Mouse (Mus musculus) Patski (cell line): ENCODE results near the gene Abcg2. TPM values are rescaled to one million over a fixed set of nuclear protein-coding genes. Genes with fewer than 3 reads are reported as not detected.
A peak's percentile ranks its signal among the peaks of the same experiment; 100 is the strongest.

ENCODE experiments used
- ATAC-seq: fragments of 100-300 bp; one replicate; pipeline ENCODE4 v1.8.0; 2021
- CTCF ChIA-PET: fragments of 350-600 bp; sonication (Branson Sonifier 250); formaldehyde crosslinking; loops from one replicate; lab custom pipeline; 2022; ENCODE audit warnings: inconsistent platforms; lab: Charles Lee
- POLR2A ChIA-PET: fragments of 350-600 bp; sonication (Branson Sonifier 250); formaldehyde crosslinking; loops from one replicate; lab custom pipeline; 2022; ENCODE audit warnings: antibody characterized with exemption, inconsistent platforms; lab: Charles Lee
- DNase-seq: peaks from one replicate; pipeline ENCODE4 v3.0.0-alpha.2; 2011; ENCODE audit warnings: low read depth, low spot score
- H3K27me3 ChIP-seq: fragments of 371-371 bp; one replicate; pipeline ENCODE4 v1.5.1; 2021
- CTCF ChIP-seq: fragments of 100-300 bp; IDR thresholded peaks from one replicate; pipeline ENCODE4 v1.5.1; 2021
- in situ Hi-C: fragments of 300-500 bp; cut with MboI; formaldehyde crosslinking; loops from 3 replicates; pipeline ENCODE4 v1.11.1; 2018; ENCODE audit warnings: low pct_unique_long_range_greater_than_20kb, mixed read lengths
- polyA plus RNA-seq: library from polyadenylated mRNA; unstranded; gene quantifications from one replicate; pipeline ENCODE4 v1.2.3, GENCODE M21; 2021

Abcg2 gene
- polyA plus RNA-seq, 1 experiment from 2014 or later: 4.0 TPM

DNA sequence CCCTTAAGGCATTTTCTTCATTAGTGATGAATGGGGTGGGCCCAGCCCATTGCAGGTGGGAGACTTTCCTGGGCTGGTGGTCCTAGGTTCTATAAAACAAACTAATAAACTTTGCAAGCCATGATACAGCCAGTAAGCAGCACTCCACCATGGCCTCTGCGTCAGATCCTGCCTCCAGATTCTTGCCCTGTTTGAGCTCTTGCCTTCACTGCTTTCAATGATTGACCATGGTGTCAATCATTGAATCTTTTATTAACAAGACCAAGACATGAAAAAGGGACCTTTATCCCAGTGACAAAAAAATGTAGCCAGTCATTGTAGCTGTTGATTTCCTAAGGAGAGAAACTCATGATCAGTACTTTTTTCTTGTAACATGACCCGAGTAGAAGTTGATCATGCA, 55.1 kb downstream of the Abcg2 start:
- ChIA-PET CTCF (no interaction called here), POLR2A (no interaction called here)
- ATAC-seq: no peak
- TF ChIP-seq CTCF: no peak
- no peak for DNase-seq
- in situ Hi-C loops: no loop called here
- H3K27me3 ChIP-seq: no peaks in the 10 kb centered on the region

DNA sequence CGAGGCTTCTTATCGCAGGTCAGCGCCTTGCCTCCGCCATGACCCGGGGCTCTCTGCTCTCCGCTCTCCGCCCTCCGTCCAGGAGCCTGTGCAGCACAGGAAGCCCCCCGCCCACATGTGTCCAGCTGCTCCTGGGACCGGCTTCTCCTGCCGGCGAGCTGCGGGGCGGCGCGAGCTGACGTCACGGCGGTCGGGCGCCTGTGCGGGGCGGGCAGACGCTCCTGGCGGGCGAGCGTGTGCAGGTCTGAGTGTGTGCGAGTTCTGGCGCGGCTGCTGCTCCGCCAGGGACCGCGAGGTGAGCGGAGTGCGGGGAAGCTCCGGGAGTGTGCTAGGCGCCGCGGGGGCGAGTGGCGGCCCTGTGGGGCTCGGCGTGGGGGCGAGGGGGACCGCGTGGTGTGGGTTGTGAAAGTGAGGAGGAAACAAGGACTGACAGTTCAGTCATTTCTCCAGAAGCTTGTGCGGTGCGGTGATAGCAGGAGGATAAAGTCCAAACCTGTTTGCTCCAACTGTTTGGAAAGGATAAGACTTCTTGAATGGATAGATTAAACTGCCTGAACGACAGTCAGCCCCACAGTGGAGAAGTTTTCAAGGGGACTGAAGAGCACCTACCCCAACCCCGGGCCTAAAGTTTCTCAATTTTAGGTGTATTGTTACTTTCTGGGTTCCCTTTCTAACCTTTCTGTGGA, 56.2 kb downstream of the Abcg2 start:
- no peaks in the 10 kb centered on the region for H3K27me3 ChIP-seq
- in situ Hi-C loops: no loop called here
- ATAC-seq (peak; percentile 83), DNase-seq (no peak)
- TF ChIP-seq CTCF: no peak
- POLR2A ChIA-PET: no interaction called here
- CTCF ChIA-PET: interaction anchor here (1.8 kb wide), 1 partner anchor 9 kb away, joined by 4 read pairs; no protein-coding TSS in a partner anchor

DNA sequence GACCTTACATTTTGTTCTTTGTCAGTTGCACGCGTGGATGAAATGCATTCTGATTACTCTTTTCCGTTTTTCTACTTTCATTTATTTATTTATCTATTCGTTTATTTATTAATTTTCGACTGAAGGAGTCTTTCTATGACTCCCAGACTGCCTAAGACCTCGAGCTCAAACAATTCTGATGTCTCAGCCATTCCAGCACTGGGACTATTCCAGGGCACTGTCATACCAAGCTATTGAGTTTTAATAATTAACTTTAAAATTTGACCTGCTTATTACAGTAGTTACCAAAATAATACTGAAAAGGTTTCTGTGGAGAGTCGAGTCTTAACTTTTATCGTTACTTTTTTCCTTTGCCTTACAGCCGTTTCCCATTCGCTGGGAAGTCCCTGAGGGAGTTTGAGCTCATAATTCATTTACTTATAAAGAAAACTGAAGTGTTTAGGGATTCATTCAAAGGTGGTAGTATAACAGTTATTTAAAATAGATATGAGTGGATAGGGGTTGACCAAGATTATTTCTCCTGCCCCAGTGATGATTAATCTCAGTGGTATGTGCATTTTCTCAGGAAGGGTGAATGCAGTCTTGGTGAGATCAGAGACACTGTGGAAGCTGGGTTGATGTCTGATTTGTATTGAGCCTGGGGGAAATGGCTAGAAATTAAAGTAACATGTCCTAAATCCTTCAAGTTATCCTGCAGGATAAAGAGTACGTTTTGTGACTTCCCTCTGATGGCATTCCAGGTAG, 56.9 kb downstream of the Abcg2 start:
- DNase-seq: peak; percentile 6
- in situ Hi-C loops: no loop called here
- ATAC-seq: peak; percentile 75
- POLR2A ChIA-PET: no interaction called here
- CTCF ChIA-PET: interaction anchor here (1.2 to 1.8 kb wide), 2 partner anchors 9 to 10 kb away, joined by 3 to 4 read pairs; no protein-coding TSS in a partner anchor
- H3K27me3 ChIP-seq: no peaks in the 10 kb centered on the region
- TF ChIP-seq CTCF: no peak

DNA sequence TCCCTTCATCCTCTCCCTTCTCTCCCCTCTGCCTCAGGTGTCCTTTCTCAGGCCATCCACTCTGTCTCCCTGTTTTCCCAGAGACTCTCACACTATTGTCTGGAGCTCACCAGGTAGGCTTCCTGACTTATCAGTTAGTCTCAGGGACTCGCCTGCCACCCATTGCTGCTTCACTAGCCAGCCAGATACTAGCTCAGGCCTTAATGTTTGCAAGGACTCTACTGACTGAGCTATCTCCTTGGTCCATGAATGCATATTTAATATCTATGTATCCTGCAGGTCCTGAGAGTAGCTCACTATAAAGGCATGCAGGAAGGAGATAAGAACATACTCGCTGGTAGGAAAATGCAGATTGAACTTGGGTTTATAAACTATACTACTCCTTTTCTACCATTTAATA, 57.9 kb downstream of the Abcg2 start:
- in situ Hi-C loops: no loop called here
- CTCF ChIA-PET: interaction anchor here (1.2 kb wide), 1 partner anchor 10 kb away, joined by 3 read pairs; no protein-coding TSS in a partner anchor
- no peak for TF ChIP-seq CTCF
- DNase-seq (no peak), ATAC-seq (no peak)
- no peaks in the 10 kb centered on the region for H3K27me3 ChIP-seq
- POLR2A ChIA-PET: no interaction called here

DNA sequence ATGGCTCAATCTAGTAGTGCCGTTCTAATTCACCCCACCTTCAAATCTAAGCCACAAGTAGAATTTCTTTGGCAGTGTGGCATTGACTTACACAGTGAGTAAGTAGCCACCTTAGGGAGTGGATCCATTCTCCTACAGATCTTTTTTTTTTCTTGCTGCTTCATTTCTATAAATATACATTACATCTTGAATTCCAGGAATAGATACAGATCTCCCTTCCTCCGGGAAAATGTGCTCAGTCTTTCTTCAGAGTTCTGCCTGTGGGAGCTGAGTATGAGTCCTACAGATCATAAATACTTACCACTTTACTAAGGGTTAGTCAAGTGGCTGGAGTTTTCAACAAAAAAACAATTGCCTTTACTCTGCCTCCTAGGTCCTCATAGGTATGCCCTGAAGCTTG, 60.3 kb downstream of the Abcg2 start:
- ChIA-PET CTCF (interaction anchor here (1.0 kb wide), 1 partner anchor 11 kb away, joined by 3 read pairs; no protein-coding TSS in a partner anchor), POLR2A (no interaction called here)
- H3K27me3 ChIP-seq: no peaks in the 10 kb centered on the region
- no peak for TF ChIP-seq CTCF
- DNase-seq: no peak
- in situ Hi-C loops: no loop called here
- no peak for ATAC-seq

DNA sequence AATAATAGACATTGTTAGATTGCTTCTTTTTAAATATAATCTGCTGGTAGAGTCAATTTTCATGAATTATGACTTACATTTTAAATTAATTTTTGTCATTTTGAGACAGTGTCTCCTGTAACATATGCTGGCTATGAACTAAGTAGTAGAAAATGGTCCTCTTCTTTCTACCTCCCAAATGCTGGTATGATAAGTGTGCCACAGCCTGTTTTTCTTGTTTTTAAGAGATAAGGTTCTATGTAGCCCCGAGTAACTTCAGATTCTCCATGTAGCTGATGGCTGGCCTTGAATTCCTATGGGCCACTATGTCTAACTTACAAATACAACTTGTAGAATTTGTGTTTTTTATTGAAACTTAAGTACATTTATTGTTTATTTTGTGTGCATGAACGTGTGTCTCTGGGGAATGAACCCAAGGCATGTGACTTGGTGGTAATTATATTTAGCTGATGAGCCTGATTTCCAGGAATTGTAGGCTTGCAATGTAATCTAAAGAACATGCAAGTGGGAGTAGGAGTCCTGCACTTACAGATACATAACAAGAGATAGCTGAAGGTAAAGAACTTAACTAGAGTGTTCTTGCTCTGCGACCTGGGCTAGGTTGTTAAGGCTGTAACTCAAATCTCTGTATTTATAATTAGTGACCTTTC, 63.9 kb downstream of the Abcg2 start:
- no peaks in the 10 kb centered on the region for H3K27me3 ChIP-seq
- ATAC-seq: no peak
- ChIA-PET CTCF (no interaction called here), POLR2A (no interaction called here)
- no peak for DNase-seq
- in situ Hi-C loops: no loop called here
- no peak for TF ChIP-seq CTCF

DNA sequence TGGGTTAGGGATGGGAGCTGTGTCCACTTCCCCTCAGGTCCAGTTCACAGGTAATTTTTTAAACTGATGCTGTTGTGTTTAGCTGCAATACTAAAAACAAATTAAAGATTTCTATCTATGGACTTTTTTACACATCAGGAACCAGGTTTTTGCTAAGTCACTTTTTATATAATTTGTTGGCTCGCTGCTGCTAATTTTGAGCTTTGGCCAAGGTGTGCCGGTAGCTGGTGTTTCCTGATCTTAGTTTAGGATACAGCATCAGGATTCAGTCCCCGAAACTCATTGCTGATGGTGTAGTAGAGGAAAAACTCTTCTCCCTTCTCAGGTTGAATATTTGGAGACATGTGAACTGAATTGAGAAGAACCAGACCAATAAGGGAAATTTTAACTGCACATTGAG, 65.8 kb downstream of the Abcg2 start:
- no peak for DNase-seq
- ChIA-PET POLR2A (no interaction called here), CTCF (no interaction called here)
- ATAC-seq: no peak
- in situ Hi-C loops: no loop called here
- TF ChIP-seq CTCF: no peak
- H3K27me3 ChIP-seq: no peaks in the 10 kb centered on the region

DNA sequence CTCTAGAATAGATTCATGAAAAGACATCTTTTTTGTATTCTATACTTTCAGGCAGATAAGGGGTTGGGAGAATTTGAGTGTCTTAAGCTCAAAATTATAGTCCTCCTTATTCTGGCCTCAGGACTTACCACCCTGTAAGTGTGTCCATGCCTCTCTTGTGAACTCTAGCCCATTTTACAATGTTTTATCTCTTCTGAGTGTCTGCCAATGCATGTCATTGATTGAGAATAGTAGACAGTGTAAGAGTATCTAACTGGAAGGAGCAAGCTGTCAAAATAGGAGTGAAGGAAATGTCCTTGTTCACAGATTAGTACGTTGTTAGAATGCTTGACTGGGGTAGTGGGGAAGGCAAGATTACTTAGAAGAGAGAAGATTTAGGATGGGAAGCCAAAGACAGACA, 66.7 kb downstream of the Abcg2 start:
- in situ Hi-C loops: no loop called here
- no peak for TF ChIP-seq CTCF
- DNase-seq (no peak), ATAC-seq (no peak)
- ChIA-PET POLR2A (no interaction called here), CTCF (no interaction called here)
- H3K27me3 ChIP-seq: no peaks in the 10 kb centered on the region

DNA sequence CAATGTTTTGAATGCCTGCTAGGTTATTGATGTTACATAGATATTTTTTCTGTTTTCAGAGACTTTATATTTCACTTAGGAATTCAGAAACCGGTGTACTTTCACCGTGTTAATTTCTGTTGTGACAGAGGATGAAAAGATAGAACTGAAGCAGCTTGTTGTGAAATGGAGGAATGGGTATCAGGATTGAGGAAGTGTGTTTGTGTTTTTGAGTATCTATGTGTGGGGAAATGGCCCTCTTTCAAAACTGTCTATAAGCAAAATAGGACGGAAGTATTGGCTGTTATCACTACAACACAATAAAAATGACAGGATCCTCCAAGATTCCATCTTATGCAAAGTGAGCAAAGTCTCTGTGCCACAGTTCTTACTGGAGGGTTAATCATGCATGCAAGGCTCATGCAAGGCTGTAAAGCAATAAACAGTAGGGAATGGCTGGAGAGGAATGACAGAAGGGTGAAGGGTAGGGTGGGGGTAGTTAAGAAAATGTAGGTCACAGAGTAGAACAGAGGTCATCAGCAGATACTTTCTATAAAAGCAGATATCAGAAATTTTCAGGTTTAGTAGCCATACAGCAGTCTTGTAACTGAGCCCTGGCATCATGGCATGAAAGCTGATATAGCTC, 76.7 kb downstream of the Abcg2 start:
- no peaks in the 10 kb centered on the region for H3K27me3 ChIP-seq
- CTCF ChIA-PET: no interaction called here
- in situ Hi-C loops: no loop called here
- TF ChIP-seq CTCF: no peak
- POLR2A ChIA-PET: no interaction called here
- ATAC-seq (no peak), DNase-seq (no peak)

DNA sequence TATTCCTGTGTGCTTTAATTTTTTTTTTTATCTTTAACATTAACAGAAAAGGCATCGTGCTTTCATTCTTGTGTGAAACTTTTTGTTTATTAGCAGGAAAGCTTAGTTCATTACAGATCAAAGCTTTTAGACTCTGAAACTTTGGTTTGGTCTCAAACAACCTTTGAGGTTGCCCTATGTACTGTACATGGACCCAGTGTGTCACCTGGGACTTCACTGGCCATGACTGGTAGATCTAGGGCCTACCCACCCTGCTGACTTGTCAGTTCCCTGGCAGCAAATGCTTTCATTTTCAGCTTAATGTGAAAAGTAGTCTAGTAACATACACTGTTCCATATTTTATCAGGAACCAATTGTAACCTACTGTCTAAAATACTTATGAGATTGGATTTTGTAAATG, 93.5 kb downstream of the Abcg2 start:
- in situ Hi-C loops: no loop called here
- no peak for TF ChIP-seq CTCF
- ChIA-PET POLR2A (no interaction called here), CTCF (no interaction called here)
- H3K27me3 ChIP-seq: no peaks in the 10 kb centered on the region
- DNase-seq (no peak), ATAC-seq (no peak)
